Mouse (Mus musculus) liver, postnatal 0 days (tissue): ENCODE measurements at regions not wholly inside any gene's neighbourhood (a gene's known extent, or its start where the extent isn't known, plus 50 kb on each side); places are given as distances from the start of the nearest gene placed in this dataset.
A peak's percentile ranks its signal among the peaks of the same experiment; 100 is the strongest.

Experiments used
- ATAC-seq: fragments of 200-750 bp; cut with Nextera tagmentation; 2 replicates; pipeline ENCODE4 v1.8.0; 2017; ENCODE audit warnings: mild to moderate bottlenecking, moderate library complexity
- DNase-seq: peaks from one replicate; pipeline ENCODE4 v3.0.0-alpha.2; 2016
- H3K27ac ChIP-seq: fragments of 300-500 bp; sonication (generic); 2 replicates; pipeline ENCODE4 v1.5.1; 2014; ENCODE audit warnings: antibody characterized with exemption, moderate library complexity, mild to moderate bottlenecking, low read depth
- H3K27me3 ChIP-seq: fragments of 300-500 bp; sonication (generic); 2 replicates; pipeline ENCODE4 v1.6.1; 2014; ENCODE audit warnings: low read length, control low read depth, mixed read lengths; ENCODE audit not compliant: insufficient read depth
- H3K36me3 ChIP-seq: fragments of 300-500 bp; sonication (generic); replicated peaks from 2 replicates; pipeline ENCODE4 v1.6.1; 2014; ENCODE audit warnings: mild to moderate bottlenecking, control low read depth, low read length, moderate library complexity, mixed read lengths; ENCODE audit not compliant: insufficient read depth
- H3K4me1 ChIP-seq: fragments of 300-500 bp; sonication (generic); 2 replicates; pipeline ENCODE4 v1.6.1; 2014; ENCODE audit warnings: antibody characterized with exemption, mild to moderate bottlenecking, control low read depth; ENCODE audit not compliant: insufficient read depth
- H3K4me2 ChIP-seq: fragments of 300-500 bp; sonication (generic); 2 replicates; pipeline ENCODE4 v1.6.1; 2014; ENCODE audit warnings: low read depth, mild to moderate bottlenecking, low read length, moderate library complexity, mixed read lengths
- H3K4me3 ChIP-seq: fragments of 300-500 bp; sonication (generic); 2 replicates; pipeline ENCODE4 v1.5.1; 2014; ENCODE audit warnings: low read depth, low read length
- H3K9ac ChIP-seq: fragments of 300-500 bp; sonication (generic); replicated peaks from 2 replicates; pipeline ENCODE4 v1.6.1; 2014; ENCODE audit warnings: mild to moderate bottlenecking, moderate library complexity
- H3K9me3 ChIP-seq: fragments of 300-500 bp; sonication (generic); 2 replicates; pipeline ENCODE4 v1.6.1; 2016; ENCODE audit warnings: mild to moderate bottlenecking, control low read depth, low read length, mixed read lengths
- CTCF ChIP-seq: sonication (generic); IDR thresholded peaks from 2 replicates; pipeline ENCODE4 v1.5.1; 2016; ENCODE audit warnings: antibody characterized with exemption, low read depth
- EP300 ChIP-seq: IDR thresholded peaks from 2 replicates; pipeline ENCODE4 v1.6.1; 2016; ENCODE audit warnings: antibody characterized with exemption, low read depth, mild to moderate bottlenecking
- WGBS: fragments of 180-500 bp; shearing (Covaris S2); extraction: QIAGEN DNeasy Blood & Tissue Kit; methylation state at CpG from one replicate; pipeline ENCODE4 v1.1.7; 2014; ENCODE audit not compliant: insufficient replicate concordance; 5-methylcytosine and 5-hydroxymethylcytosine counted together

GRCm38 (mm10) chr2:27599061-27599768 is 77.0 kb upstream of the Rxra start:
- ATAC-seq, result peak; percentile 80

GRCm38 (mm10) chr2:27599769-27600167 is 76.5 kb upstream of the Rxra start:
- H3K4me1 ChIP-seq, result peaks cover 13% of the 10 kb centered on the region
- H3K4me3 ChIP-seq, result no peak overlapping the region
- ATAC-seq (peak; percentile 62), DNase-seq (peak; percentile 54)
- WGBS, result 44% methylated on average over 4 of the region's 4 CpGs
- H3K9me3 ChIP-seq, result no peaks in the 10 kb centered on the region
- no peaks in the 10 kb centered on the region for H3K36me3 ChIP-seq
- H3K9ac ChIP-seq, result peak overlapping the region; percentile 41
- H3K27me3 ChIP-seq, result no peaks in the 10 kb centered on the region
- TF ChIP-seq CTCF (no peak), EP300 (peak; percentile 60; the same call in 1 of the 2 replicates)
- peak overlapping the region; percentile 96 for H3K27ac ChIP-seq
- H3K4me2 ChIP-seq, result no peak overlapping the region

More at GRCm38 (mm10) chr2:27599061-27599768, 77.0 kb upstream of the Rxra start:
- WGBS, result 65% methylated on average over 8 of the region's 8 CpGs
- Histone ChIP-seq H3K27ac (peak overlapping the region; percentile 96), H3K4me2 (no peak overlapping the region), H3K9ac (peak overlapping the region; percentile 41), H3K27me3 (no peaks in the 10 kb centered on the region), H3K4me1 (peaks cover 13% of the 10 kb centered on the region), H3K9me3 (no peaks in the 10 kb centered on the region), H3K4me3 (no peak overlapping the region), H3K36me3 (no peaks in the 10 kb centered on the region)
- peak; percentile 71 for DNase-seq
- TF ChIP-seq CTCF, result no peak
- TF ChIP-seq EP300, result peak; percentile 95

GRCm38 (mm10) chr2:27603333-27603732 is 72.9 kb upstream of the Rxra start:
- Histone ChIP-seq H3K4me1 (peaks cover 10% of the 10 kb centered on the region), H3K9ac (no peak overlapping the region), H3K4me3 (no peak overlapping the region), H3K9me3 (no peaks in the 10 kb centered on the region), H3K36me3 (no peaks in the 10 kb centered on the region), H3K27me3 (no peaks in the 10 kb centered on the region), H3K4me2 (no peak overlapping the region), H3K27ac (no peak overlapping the region)
- 79% methylated on average over 4 of the region's 4 CpGs for WGBS
- ATAC-seq, result no peak
- TF ChIP-seq CTCF (no peak), EP300 (no peak)
- no peak for DNase-seq

- Histone ChIP-seq H3K27me3 (no peaks in the 10 kb centered on the region), H3K4me1 (peaks cover 6% of the 10 kb centered on the region), H3K9me3 (no peaks in the 10 kb centered on the region), H3K4me2 (no peak overlapping the region), H3K36me3 (no peaks in the 10 kb centered on the region), H3K27ac (no peak overlapping the region), H3K4me3 (no peak overlapping the region), H3K9ac (no peak overlapping the region)
- 23% methylated on average over 3 of the region's 3 CpGs for WGBS
- ATAC-seq, result no peak
- no peak for DNase-seq
- TF ChIP-seq CTCF, result no peak
- TF ChIP-seq EP300, result no peak
These were observed 71.7 kb upstream of the Rxra start for GRCm38 (mm10) chr2:27604588-27604987.

- Histone ChIP-seq H3K27ac (no peak overlapping the region), H3K4me1 (no peaks in the 10 kb centered on the region), H3K4me3 (no peak overlapping the region), H3K36me3 (no peaks in the 10 kb centered on the region), H3K9me3 (no peaks in the 10 kb centered on the region), H3K9ac (no peak overlapping the region), H3K27me3 (no peaks in the 10 kb centered on the region), H3K4me2 (no peak overlapping the region)
- ATAC-seq, result no peak
- DNase-seq, result no peak
- no peak for TF ChIP-seq CTCF
- TF ChIP-seq EP300, result no peak
- WGBS, result 73% methylated on average over 9 of the region's 9 CpGs
These were observed 69.4 kb upstream of the Rxra start for GRCm38 (mm10) chr2:27606816-27607215.

GRCm38 (mm10) chr2:27621741-27622140 is 54.5 kb upstream of the Rxra start:
- Histone ChIP-seq H3K4me1 (peaks cover 19% of the 10 kb centered on the region), H3K9me3 (no peaks in the 10 kb centered on the region), H3K27me3 (no peaks in the 10 kb centered on the region), H3K27ac (peak overlapping the region; percentile 86), H3K9ac (no peak overlapping the region; the same call in 1 of the 2 replicates), H3K36me3 (no peaks in the 10 kb centered on the region), H3K4me2 (no peak overlapping the region), H3K4me3 (no peak overlapping the region)
- peak; percentile 35 for DNase-seq
- no peak for ATAC-seq
- 53% methylated on average over 3 of the region's 3 CpGs for WGBS
- TF ChIP-seq EP300, result no peak
